Mouse (Mus musculus): Measurements from ENCODE around the gene Emc1.
A peak's percentile ranks its signal among the peaks of the same experiment; 100 is the strongest.

- TF ChIP-seq CTCF (IDR thresholded peaks at IDR 0.05; ENCODE audit: low read depth, low read length): peak; percentile 42
- no peak for TF ChIP-seq POLR2A (IDR thresholded peaks at IDR 0.05; ENCODE audit: insufficient read depth, low read length)
These were observed 65.5 kb downstream of the Emc1 start for GRCm38 (mm10) chr4:139417868-139418267.
